Mouse (Mus musculus) urinary bladder, adult 18-20 months (tissue): ENCODE results near the gene Hoxb2.

ENCODE experiments used
- DNase-seq, 2 experiments: peaks; one replicate each; pipeline ENCODE4 v3.0.0; 2022; ENCODE audit warnings: low spot score in 2 of 2, mixed read lengths in 2 of 2

Hoxb2 gene

GRCm38 (mm10) chr11:96334998-96335397 is 15.3 kb upstream of the Hoxb2 start:
- no peak for DNase-seq

- no peak for DNase-seq
Observed at GRCm38 (mm10) chr11:96336597-96336996, 13.7 kb upstream of the Hoxb2 start.

- no peak for DNase-seq
Observed at GRCm38 (mm10) chr11:96337026-96337425, 13.3 kb upstream of the Hoxb2 start.

GRCm38 (mm10) chr11:96338957-96339855 is 11.1 kb upstream of the Hoxb2 start:
- DNase-seq: no peak

- DNase-seq: no peak
Observed at GRCm38 (mm10) chr11:96340698-96341365, 9.5 kb upstream of the Hoxb2 start.

GRCm38 (mm10) chr11:96341701-96342575 is 8.4 kb upstream of the Hoxb2 start:
- no peak for DNase-seq

- no peak for DNase-seq
Observed at GRCm38 (mm10) chr11:96342576-96342930, 7.8 kb upstream of the Hoxb2 start.

GRCm38 (mm10) chr11:96343206-96343745 is 7.0 kb upstream of the Hoxb2 start:
- no peak for DNase-seq

GRCm38 (mm10) chr11:96344061-96344877 is 6.1 kb upstream of the Hoxb2 start:
- DNase-seq: no peak

- no peak for DNase-seq
Observed at GRCm38 (mm10) chr11:96344878-96345159, 5.5 kb upstream of the Hoxb2 start.

- no peak for DNase-seq
Observed at GRCm38 (mm10) chr11:96345220-96345892, 5.0 kb upstream of the Hoxb2 start.

- no peak for DNase-seq
Observed at GRCm38 (mm10) chr11:96345893-96346806, 4.2 kb upstream of the Hoxb2 start.

- no peak for DNase-seq
Observed at GRCm38 (mm10) chr11:96346916-96347520, 3.3 kb upstream of the Hoxb2 start.

GRCm38 (mm10) chr11:96347717-96348116 is 2.6 kb upstream of the Hoxb2 start:
- DNase-seq: no peak

GRCm38 (mm10) chr11:96348141-96348928 is 2.0 kb upstream of the Hoxb2 start:
- DNase-seq: no peak

- DNase-seq: no peak
Observed at GRCm38 (mm10) chr11:96348988-96349387, 1.3 kb upstream of the Hoxb2 start.

- no peak for DNase-seq
Observed at GRCm38 (mm10) chr11:96349491-96350340, 609 bp upstream of the Hoxb2 start.
